Mouse (Mus musculus): Measurements from ENCODE around the gene Bola1. TPM values are rescaled to one million over a fixed set of nuclear protein-coding genes. Genes with fewer than 3 reads are reported as not detected.
A peak's percentile ranks its signal among the peaks of the same experiment; 100 is the strongest.
"Not testable (repeated sequence)": the region's sequence is repeated elsewhere in the genome, so short reads cannot be mapped to it uniquely, and the experiment has no call there.

The Bola1 gene
- polyA plus RNA-seq, 1 experiment from 2014 or later, result 71.6 TPM

DNA sequence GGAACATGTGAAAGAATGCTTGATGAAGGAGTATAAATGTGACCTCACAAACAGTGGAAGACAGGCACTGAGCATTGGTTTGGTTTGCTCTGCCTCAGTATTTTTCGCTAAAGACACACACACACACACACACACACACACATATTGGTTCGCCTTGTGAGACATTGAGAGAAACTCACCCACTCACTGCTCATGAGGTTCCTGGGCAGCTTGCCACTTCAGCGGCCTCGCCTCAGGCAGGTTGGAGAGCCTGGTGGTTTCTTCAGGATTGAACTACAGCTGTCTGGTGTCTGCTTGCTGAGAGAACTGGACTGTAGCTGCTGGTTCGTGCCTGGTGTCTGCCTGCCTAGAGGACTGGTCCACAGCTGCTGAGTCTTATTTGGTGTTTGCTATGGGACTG lies 40.7 kb upstream of the Bola1 start:
- no peak for ATAC-seq (ENCODE audit: low FRiP score, low read depth)
- WGBS, result 93% methylated on average over 5 of the region's 5 CpGs
- no peaks in the 10 kb centered on the region for H3K36me3 ChIP-seq
- no peaks in the 10 kb centered on the region for H3K27me3 ChIP-seq
- H3K27ac ChIP-seq (replicated peaks), result no peak overlapping the region
- no peak overlapping the region for H3K4me3 ChIP-seq
- H3K4me2 ChIP-seq (replicated peaks), result no peak overlapping the region
- H3K9me3 ChIP-seq, result no peaks in the 10 kb centered on the region
- no peak overlapping the region for H3K9ac ChIP-seq (replicated peaks)
- H3K4me1 ChIP-seq, result peaks cover 24% of the 10 kb centered on the region

DNA sequence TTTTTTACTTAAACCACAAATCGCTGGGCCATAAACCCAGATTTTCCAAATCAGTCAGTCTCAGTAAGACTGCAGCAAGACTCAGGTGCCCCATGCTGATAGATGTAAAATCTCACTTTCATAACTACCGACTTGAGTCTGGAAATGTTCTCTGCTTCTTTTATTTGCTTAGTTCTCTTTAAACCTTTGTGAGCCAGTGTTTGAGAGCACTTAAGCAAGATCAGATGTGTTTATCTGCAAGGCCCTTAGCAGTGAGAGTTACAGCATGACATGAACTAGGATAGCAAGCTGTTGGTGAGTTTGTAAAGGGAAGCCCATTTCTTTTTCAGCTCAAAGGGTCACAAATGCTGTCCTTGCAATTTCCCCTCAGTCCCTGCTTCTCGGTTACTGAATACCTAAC lies 37.7 kb upstream of the Bola1 start:
- 86% methylated on average over 3 of the region's 3 CpGs for WGBS
- no peak for ATAC-seq (ENCODE audit: low FRiP score, low read depth)

GRCm38 (mm10) chr3:96255926-96256593 lies 36.6 kb upstream of the Bola1 start:
- H3K9ac ChIP-seq (replicated peaks), result no peak overlapping the region
- H3K36me3 ChIP-seq, result no peaks in the 10 kb centered on the region
- ATAC-seq (ENCODE audit: low FRiP score, low read depth), result no peak
- 82% methylated on average over 5 of the region's 5 CpGs for WGBS
- no peaks in the 10 kb centered on the region for H3K9me3 ChIP-seq
- H3K4me2 ChIP-seq (replicated peaks), result no peak overlapping the region
- H3K4me1 ChIP-seq, result no peaks in the 10 kb centered on the region
- no peak overlapping the region for H3K4me3 ChIP-seq
- H3K27ac ChIP-seq (replicated peaks), result no peak overlapping the region
- H3K27me3 ChIP-seq, result no peaks in the 10 kb centered on the region

More for the DNA sequence above, 37.7 kb upstream of the Bola1 start:
- no peaks in the 10 kb centered on the region for H3K27me3 ChIP-seq
- no peaks in the 10 kb centered on the region for H3K9me3 ChIP-seq
- no peak overlapping the region for H3K9ac ChIP-seq (replicated peaks)
- peaks cover 6% of the 10 kb centered on the region; the same call in 1 of the 2 replicates for H3K4me1 ChIP-seq
- no peak overlapping the region for H3K4me2 ChIP-seq (replicated peaks)
- H3K36me3 ChIP-seq, result no peaks in the 10 kb centered on the region
- no peak overlapping the region for H3K4me3 ChIP-seq
- no peak overlapping the region for H3K27ac ChIP-seq (replicated peaks)

GRCm38 (mm10) chr3:96254683-96255355 lies 35.3 kb upstream of the Bola1 start:
- H3K9ac ChIP-seq (replicated peaks), result no peak overlapping the region
- H3K36me3 ChIP-seq, result no peaks in the 10 kb centered on the region
- H3K27ac ChIP-seq (replicated peaks), result no peak overlapping the region
- no peak overlapping the region for H3K4me3 ChIP-seq
- no peaks in the 10 kb centered on the region for H3K4me1 ChIP-seq
- WGBS, result 42% methylated on average over 10 of the region's 10 CpGs
- H3K4me2 ChIP-seq (replicated peaks), result no peak overlapping the region
- H3K27me3 ChIP-seq, result no peaks in the 10 kb centered on the region
- no peak for ATAC-seq (ENCODE audit: low FRiP score, low read depth)
- no peaks in the 10 kb centered on the region for H3K9me3 ChIP-seq

GRCm38 (mm10) chr3:96251787-96252186 lies 32.3 kb upstream of the Bola1 start:
- Histone ChIP-seq H3K27ac (replicated peaks) (no peak overlapping the region), H3K4me1 (peaks cover 18% of the 10 kb centered on the region), H3K9me3 (no peaks in the 10 kb centered on the region), H3K4me3 (no peak overlapping the region), H3K9ac (replicated peaks) (no peak overlapping the region), H3K36me3 (no peaks in the 10 kb centered on the region), H3K4me2 (replicated peaks) (no peak overlapping the region), H3K27me3 (no peaks in the 10 kb centered on the region)
- no peak for ATAC-seq (ENCODE audit: low FRiP score, low read depth)
- WGBS, result 94% methylated on average over 3 of the region's 3 CpGs

DNA sequence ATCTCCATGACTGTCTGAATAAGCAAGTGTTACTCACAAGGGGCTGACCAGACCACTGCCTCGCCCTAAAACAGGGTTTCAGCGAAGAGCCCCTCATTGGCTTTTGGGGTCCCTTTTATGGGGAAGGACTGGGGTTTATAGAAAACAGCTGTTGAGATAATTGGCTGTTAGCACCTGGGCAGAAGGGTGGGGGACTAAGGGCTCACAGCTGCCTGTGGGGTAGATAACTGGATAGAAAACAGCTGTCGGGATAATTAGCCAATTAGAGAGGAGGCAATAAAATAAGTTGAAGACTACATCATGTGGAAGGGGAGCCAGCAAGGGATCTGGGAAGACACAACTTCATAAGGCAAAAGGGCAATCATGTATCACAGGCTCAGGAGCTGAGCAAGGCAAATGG lies 31.4 kb upstream of the Bola1 start:
- H3K4me1 ChIP-seq, result peaks cover 18% of the 10 kb centered on the region
- H3K27ac ChIP-seq (replicated peaks), result no peak overlapping the region
- no peak for ATAC-seq (ENCODE audit: low FRiP score, low read depth)
- H3K9me3 ChIP-seq, result no peaks in the 10 kb centered on the region
- H3K4me3 ChIP-seq, result no peak overlapping the region
- no peaks in the 10 kb centered on the region for H3K36me3 ChIP-seq
- no peak overlapping the region for H3K9ac ChIP-seq (replicated peaks)
- H3K4me2 ChIP-seq (replicated peaks), result no peak overlapping the region
- H3K27me3 ChIP-seq, result no peaks in the 10 kb centered on the region
- WGBS, result 83% methylated on average over 3 of the region's 3 CpGs

DNA sequence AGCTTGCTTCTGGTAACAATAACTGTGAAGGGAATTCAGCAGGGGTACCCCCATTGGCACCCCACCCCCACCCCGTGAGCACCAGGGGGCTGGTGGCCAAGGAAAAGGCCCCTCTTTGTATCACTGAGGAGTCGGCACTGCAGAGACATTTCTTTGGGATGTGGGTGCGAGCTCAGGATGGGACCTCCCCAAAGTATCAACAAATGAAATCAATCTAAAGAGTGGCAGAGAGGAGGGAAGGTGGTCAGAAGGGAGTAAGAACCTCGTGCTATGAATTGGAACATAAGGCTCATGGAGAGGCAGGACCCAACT lies 29.5 kb upstream of the Bola1 start:
- H3K9ac ChIP-seq (replicated peaks), result no peak overlapping the region
- no peak for ATAC-seq (ENCODE audit: low FRiP score, low read depth)
- no peak overlapping the region for H3K4me3 ChIP-seq
- 0 out of 2 replicates have a peak overlapping the region, but pooled peaks have one; percentile 20 for H3K27ac ChIP-seq (replicated peaks)
- whole genome bisulfite sequencing, result 57% methylated on average over 4 of the region's 4 CpGs
- peak overlapping the region; percentile 55 for H3K4me2 ChIP-seq (replicated peaks)
- no peaks in the 10 kb centered on the region for H3K36me3 ChIP-seq
- no peaks in the 10 kb centered on the region for H3K27me3 ChIP-seq
- H3K4me1 ChIP-seq, result peaks cover 25% of the 10 kb centered on the region
- no peaks in the 10 kb centered on the region for H3K9me3 ChIP-seq

DNA sequence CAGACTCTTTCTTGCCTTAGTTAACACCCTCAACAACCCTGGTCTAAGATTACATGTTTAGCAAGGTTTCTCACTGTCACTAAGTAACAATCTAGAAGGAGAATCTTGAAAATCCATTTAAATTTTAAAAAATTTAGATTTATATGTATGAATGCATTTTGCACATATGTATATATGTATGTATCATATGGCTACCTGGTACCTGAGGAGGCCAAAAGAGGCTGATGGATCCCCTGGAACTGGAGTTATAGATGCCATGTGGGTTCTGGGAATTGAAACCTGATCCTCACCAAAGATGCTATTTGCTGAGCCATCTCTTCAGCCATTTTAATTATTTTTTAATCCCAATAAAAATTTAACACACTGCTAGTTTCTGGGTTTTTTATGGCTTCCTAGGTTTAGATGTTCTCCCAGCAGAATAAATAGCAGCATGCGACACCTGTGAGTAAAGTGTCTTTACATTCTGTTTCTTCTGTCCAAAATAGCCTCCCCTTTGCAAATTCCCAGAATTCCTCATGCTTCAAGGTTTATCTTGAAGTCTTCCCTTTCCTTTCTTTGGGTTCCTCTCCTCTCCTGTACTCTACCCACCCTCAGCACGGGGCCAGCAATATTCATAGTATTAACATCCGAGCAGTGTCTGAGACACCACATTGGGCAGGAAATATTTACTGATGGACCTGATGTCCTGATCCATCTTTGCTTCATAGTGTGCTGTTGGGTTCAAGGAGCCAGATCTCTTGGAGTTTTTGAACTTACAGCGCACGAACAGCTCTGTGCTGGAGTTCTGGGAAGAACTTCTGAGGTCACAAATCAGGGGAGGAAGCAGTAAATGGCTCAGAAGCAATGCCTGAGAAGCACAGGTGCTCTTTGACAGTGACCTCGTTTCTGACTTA lies 28.9 kb upstream of the Bola1 start:
- 53% methylated on average over 6 of the region's 6 CpGs for WGBS
- Histone ChIP-seq H3K4me2 (replicated peaks) (peak overlapping the region; percentile 55), H3K27me3 (no peaks in the 10 kb centered on the region), H3K9me3 (no peaks in the 10 kb centered on the region), H3K27ac (replicated peaks) (0 out of 2 replicates have a peak overlapping the region, but pooled peaks have one; percentile 20), H3K36me3 (no peaks in the 10 kb centered on the region), H3K9ac (replicated peaks) (no peak overlapping the region), H3K4me1 (peaks cover 27% of the 10 kb centered on the region), H3K4me3 (peak overlapping the region; percentile 41)
- no peak for ATAC-seq (ENCODE audit: low FRiP score, low read depth)

GRCm38 (mm10) chr3:96247356-96248140 lies 28.0 kb upstream of the Bola1 start:
- H3K4me2 ChIP-seq (replicated peaks), result peak overlapping the region; percentile 55
- no peak for ATAC-seq (ENCODE audit: low FRiP score, low read depth)
- peak overlapping the region; percentile 66 for H3K27ac ChIP-seq (replicated peaks)
- H3K4me3 ChIP-seq, result peak overlapping the region; percentile 41
- no peaks in the 10 kb centered on the region for H3K36me3 ChIP-seq
- WGBS, result 2% methylated on average over 11 of the region's 11 CpGs
- H3K9me3 ChIP-seq, result no peaks in the 10 kb centered on the region
- H3K4me1 ChIP-seq, result peaks cover 27% of the 10 kb centered on the region
- H3K9ac ChIP-seq (replicated peaks), result peak overlapping the region; percentile 56; the same call in 1 of the 2 replicates
- H3K27me3 ChIP-seq, result no peaks in the 10 kb centered on the region

- Histone ChIP-seq H3K4me1 (peaks cover 27% of the 10 kb centered on the region), H3K27ac (replicated peaks) (peak within 1 kb of the TSS; percentile 79), H3K4me2 (replicated peaks) (peak within 1 kb of the TSS; percentile 55), H3K9ac (replicated peaks) (peak within 1 kb of the TSS; percentile 56; the same call in 1 of the 2 replicates), H3K4me3 (peak within 1 kb of the TSS; percentile 41)
- not testable (repeated sequence) for H3K36me3 ChIP-seq, H3K9me3 ChIP-seq, H3K27me3 ChIP-seq
- ATAC-seq (ENCODE audit: low FRiP score, low read depth), result peak; percentile 94
- 0% methylated on average over 11 of the region's 47 CpGs for WGBS
These were observed 26.9 kb upstream of the Bola1 start, which contains the start of gene Hist2h3c1 for GRCm38 (mm10) chr3:96246427-96246856. Hist2h3c1 (plus strand) TSS chr3:96246685.

DNA sequence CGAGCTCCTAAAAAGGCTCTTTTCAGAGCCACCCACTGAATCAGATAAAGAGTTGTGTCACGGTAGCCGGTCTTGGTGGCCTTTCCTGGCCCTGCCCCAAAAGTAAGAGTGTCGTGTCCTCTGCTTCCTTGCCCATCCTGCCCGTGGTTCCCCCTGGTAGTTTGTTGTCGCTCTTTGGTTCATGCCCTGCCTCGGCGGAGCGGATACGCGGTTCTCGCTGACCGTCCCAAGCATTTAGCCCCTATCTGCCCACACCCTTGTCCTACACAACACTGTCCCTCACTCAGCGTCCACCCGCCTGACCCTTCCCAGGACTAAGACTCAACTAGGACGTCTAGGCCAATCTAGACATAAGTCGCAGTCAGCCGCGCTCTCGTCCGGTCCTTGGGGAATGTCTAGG lies 26.5 kb upstream of the Bola1 start:
- not testable (repeated sequence) for H3K9me3 ChIP-seq; H3K27me3 ChIP-seq; H3K36me3 ChIP-seq; ATAC-seq (ENCODE audit: low FRiP score, low read depth)
- Histone ChIP-seq H3K4me2 (replicated peaks) (peak overlapping the region; percentile 43), H3K9ac (replicated peaks) (0 out of 2 replicates have a peak overlapping the region, but pooled peaks have one; percentile 52), H3K4me3 (peak overlapping the region; percentile 36), H3K27ac (replicated peaks) (peak overlapping the region; percentile 79), H3K4me1 (peaks cover 27% of the 10 kb centered on the region)
- WGBS, result under 1% methylated on average over 10 of the region's 21 CpGs

All from midbrain, embryonic 12.5 days (tissue).